Mouse (Mus musculus) WW6 (cell line): ENCODE results near the gene Bend3.

Source experiments
- DNase-seq: peaks from one replicate; pipeline ENCODE4 v3.0.0-alpha.2; 2013; ENCODE audit warnings: low read depth, low spot score

The Bend3 gene

DNA sequence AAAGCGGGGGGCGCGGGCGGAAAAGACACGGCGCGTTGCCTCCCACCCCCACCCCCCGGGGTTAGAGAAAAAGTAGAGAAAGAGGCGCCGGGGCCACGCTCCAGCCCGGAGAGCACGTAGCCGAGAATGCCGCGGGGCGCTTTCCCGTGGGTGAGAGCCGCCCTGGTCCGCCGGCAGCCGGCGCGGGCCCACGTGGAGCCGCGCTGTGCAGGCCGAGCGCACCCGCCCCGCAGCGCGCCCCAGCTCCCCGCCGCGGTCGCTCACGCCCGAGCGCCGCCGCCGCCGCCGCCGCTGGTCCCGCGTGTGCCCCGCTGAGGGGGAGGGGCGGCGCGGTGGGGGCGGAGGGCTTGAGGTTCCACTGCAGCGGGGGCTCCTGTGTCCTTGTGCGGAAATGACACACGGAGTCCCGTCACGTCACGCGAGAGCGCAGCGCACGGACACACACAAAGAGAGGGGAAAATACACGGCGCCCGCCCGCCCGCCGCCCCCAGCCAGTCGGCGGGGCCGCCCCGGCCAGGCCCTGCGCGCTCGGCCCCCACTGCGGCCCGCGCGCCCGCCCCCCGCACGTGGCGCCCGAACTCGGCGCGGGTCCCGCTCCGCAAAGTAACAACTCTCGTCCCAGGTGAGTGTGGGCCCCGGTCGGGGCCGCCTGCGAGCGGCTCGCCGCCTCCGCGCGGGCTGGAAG is at the start of gene Bend3:
Gene Bend3 (plus strand): TSS at position 81 of the 685 bp plus-strand sequence.
- DNase-seq: no peak

DNA sequence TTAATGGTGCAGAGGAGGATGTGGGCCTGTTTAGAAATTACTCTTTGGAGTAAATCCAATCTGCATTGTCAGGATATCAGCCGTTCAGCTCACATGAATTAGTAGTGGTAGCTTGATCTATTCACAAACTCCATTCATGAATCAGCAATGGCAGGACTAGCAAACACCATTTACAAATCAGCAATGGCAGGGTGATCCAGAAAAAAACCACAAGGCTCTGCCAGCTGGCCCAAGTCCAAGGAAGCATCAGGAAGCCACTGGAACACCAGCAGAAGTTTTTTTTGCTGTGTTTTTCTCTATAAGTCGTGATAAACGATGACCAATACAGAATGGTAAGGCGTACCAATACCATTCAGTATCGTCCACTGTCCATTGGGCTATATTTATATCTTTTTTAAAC is 48.0 kb upstream of the Bend3 start:
- no peak for DNase-seq

DNA sequence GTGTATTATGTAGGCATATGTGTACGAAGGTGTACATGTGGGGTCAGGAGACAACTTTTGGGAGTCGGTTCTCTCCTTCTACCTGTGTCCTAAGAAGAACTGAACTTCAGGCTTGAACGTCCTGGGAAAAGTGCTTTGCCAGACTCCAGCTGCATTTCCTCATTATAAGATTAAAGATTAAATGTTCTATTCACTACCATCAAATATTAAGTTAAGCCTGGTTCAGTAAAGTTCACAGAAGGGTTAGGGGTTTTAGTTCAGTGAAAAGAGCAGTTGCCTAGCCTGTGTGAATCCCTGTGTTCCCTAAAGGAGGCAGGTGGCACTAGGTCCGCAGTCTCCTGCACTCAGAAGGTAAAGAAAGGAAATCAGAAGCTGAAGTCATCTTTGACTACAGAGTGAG is 44.3 kb upstream of the Bend3 start:
- no peak for DNase-seq

DNA sequence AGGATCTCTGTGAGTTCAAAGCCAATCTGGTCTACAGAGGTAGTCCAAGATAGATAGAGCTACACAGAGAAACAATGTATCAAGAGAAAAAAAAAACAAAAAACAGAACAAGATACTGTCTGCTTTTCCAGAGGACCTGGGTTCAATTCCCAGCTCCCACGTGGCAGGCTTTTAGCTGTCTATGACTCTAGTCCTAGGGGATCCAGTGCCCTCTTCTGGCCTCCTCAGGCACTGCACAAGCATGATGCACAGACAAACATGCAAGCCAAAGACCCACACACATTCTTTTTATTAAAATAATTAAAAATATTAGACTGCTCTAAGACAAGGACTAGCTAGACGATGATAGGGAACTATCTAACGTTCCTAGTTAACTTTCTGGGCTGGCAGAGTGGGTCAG is 42.9 kb upstream of the Bend3 start:
- DNase-seq: no peak

DNA sequence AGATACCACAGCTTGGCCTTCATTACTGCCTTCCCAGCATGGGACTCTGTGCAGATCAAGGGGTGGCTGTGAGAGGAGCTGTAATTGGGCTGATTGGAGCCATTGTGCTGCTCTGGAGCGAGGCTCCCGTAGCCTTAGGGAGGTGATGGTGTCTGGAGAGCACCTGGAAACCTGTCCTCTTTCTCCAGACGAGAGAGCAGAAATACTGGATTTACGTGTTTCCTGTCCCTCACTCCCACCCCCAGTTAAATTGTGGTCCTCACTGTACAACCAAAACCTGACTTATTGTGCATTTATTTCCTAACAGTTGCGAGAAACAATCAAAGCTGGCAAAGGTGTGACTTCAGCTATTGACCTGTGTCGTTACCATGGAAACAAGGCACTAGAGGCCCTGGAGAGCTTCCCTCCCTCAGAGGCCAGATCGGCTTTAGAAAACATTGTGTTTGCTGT is 39.1 kb upstream of the Bend3 start:
- peak; percentile 61 for DNase-seq

DNA sequence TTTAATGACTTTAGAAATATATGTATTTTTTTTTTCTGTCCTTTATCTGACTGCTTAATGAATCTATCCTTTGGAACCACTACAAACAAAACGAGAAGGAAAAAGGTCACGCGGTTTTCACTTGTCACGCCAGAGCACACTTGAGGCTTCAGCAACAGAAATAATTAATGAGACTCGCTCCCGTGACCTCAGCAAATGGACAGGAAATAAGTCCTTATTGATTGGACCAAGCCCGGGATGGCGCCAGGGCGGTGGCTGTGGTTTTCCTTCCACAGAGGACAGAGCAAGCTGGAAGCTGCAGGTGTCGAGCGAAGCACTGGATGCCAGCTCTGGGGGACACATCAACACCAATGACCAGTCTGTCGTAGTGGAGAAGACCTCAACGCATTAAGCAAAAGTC is 38.6 kb upstream of the Bend3 start:
- no peak for DNase-seq

DNA sequence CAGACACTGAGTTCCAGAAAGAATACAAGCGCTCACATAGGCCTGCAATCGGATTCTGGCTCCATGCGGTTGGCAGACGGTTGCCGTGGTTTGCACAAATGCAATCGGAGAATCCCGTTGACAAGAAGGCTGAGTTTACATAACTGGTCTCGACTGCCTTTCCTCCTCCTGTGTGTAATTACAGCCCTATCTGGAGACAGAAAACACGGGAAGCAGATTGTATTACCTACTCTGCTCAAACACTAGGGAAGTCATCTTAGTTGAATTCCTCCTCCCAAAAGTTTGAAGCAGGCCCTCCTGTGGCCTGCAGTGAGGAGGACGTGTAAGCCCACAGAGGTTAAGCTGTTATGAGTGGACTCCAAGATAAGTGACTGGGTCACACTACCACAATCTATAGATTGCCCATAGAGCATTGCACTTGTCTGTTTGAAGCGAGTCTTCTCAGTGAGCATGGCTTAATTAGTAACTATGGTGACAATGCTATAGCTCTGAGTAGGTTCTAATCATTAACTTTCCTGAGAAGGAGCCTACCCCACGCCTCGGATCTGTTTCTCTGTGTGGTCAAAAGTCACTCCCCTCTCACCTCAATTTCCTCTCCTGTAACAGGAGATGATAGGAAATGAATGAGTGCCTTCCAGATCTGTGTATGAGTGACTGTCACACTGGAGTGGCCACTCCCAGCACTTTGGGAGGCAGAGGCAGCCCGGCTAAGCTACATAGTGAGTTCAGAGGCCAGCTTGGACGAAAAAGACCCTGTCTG is 37.5 kb upstream of the Bend3 start:
- DNase-seq: no peak

DNA sequence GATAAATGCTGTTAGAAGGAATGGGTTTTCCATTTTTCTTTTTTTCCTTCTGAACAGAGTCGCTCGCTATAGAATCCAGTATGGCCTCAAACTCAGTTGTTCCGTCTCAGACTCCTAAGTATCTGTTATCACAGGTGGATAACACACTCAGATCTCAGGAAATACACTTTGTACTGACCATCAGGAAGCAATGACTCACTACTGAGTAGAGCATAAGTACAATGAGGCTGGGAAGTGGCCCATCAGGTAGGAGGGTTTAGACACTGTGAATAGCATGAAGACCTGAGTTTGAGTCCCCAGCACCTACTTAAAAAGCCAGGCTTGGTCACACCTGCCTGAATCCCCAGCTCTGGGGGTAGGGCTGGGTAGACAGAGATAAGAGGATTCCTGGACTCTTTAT is 30.0 kb upstream of the Bend3 start:
- no peak for DNase-seq

DNA sequence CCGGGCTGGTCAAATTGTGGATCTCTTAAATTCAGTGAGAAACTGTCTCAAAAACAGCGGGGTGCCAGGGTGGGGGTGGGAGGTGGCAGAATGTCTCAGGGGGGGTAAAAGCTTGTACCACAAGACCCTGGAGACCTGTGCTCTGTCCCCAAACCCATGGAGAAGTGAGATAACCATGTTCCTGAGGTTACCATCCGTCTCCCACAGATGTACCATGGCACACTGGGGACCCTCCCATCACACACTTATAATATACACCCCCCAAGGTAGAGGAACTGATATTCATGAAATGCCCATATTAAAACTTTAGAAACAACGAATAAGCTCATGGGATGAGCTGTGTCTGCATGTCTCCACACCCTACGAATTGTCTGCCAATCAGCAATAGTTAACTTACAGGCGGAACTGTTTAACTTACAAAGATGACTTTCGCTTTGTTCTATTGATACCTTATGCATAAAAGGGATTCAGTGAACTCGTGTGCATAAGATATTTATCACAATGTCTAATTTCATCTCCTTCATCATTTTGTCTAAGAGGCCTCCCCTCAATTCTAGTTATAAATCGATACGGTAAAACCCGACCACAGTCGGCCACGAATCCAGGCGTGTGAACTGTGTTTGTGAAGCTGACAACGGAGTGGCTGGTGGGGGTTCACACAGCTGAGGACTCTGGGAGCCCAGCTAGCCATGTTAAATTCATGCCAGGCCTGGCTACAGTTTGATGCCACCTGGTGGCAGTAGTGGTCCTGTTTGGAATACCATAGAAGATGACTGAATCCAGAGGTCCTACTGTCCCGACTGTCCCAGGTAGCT is 26.6 kb upstream of the Bend3 start:
- peak; percentile 43 for DNase-seq

DNA sequence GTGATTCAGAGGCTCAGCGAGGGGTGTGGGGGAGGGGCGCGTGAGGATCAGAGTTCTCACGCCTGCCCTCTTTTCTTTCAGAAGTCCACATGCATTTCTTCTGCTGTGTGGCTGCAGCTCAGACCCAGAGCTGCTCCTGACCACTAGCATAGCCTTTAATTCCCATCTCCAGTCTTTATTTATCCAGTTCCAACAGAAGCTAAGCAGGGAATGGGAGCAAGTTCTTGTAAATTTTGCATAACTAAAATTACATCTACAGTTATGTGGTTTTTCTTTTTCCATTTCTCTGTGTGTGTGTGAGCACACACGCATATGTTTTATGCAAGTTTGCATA is 26.0 kb upstream of the Bend3 start:
- no peak for DNase-seq

DNA sequence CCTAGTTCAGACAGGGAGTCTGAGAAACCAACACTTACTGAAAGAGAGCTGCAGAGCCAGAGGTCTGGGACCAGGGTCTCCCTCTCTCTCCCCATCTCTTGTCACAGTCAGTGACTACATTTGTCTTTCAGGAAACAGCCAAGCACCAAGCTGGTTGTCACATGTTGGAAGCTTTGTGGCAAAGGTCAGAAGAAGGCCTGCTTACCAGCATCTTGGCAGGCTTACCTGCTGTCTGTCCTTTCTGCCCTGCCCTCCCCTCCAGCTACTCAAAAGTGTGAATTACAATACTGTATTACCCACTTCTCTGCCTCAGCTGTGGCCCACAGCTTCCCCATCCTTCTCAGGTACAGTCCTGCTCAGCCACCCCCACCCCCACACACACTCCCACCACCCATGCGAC is 24.4 kb upstream of the Bend3 start:
- DNase-seq: no peak

DNA sequence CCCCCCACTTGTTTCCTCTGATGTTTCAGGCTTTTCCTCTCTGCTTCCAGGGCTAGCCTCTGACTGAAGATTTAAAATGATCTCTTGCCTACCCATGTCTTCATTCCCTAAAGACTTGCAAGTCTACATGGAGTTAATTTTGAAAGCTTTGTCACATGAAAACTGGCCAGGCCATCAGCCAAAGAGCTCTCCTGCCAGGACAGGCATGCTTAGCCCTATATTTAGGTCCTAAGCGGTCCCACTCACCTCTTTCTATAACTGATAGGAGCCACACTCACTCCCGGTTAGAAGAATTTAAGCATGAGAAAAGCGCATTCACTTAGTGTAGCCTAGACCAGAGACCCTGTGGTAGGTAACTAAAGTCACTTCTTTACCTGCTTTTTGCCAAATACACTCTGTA is 24.0 kb upstream of the Bend3 start:
- no peak for DNase-seq

DNA sequence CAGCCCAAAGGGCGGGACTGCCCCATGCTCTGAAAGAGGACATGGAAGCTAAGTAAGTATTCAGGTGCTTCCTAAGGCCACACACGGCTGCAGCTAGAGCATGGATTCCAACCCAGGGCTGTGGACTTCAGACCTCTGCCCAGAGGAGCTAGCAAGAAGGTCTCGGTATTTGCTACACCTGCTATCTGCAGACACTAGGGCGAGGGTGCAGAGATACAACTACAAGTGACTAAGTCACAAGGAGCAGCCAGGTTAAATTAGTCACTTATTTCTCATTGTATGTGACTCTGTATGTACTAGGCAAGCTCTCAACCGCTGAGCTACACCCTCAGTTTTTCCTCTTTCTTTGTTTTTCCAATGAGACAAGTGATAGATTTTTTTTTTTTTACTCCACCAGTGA is 15.8 kb upstream of the Bend3 start:
- DNase-seq: no peak

DNA sequence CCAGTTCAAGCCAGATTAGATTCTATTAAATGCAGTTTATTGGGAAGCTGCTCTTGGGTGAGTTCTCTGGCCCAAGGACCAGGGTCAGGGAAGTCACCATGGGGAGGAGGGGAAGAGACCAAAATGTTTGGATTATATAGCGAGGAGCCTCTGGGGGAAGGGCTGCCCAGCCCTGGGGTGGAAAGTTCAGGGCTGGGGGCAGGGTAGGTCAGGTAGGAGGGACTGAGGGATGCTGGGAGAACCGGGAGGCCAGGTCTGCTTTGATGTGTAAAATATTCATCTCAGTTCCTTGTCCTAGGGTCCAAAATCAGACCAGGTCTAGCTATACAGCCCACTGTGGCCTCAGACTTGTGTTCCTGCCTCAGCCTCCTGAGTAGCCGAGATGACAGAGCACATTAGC is 15.4 kb upstream of the Bend3 start:
- no peak for DNase-seq

DNA sequence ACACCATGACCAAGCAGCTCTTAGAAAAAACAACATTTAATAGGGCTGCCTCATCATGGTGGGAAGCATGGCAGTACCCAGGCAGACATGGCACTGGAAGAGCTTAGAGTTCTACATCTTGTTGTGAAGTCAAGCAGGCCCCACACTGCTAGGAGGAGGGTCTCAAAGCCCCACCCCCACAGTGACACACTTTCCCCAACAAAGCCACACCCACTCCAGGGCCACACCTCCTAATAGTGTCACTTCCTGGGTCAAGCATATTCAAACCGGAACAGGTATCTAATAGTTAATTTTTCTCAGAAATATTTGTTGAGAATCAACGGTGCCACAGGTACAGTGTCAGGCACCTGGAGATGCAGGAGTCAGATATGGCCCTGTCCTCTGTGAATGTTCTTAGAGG is 12.4 kb upstream of the Bend3 start:
- DNase-seq: no peak

DNA sequence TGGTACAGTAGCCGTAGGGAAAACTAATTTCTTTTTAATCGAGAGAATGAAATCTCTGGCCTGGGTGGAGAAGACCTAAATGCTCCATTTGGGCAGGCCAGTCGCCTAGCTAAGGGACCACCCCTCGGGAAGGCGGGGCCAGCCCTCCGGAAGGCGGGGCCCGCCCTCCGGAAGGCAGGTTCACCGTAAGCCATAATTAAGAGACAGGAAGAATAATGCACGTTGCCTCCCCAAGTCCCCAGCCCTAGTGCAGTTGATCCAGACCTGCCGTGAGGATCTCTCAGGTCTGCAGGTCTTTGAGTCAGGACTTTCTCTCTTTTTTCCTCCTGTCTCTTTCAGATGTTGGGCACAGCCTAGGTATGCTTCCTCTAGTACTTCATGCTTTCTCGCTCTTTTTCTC is 11.0 kb upstream of the Bend3 start:
- DNase-seq: no peak

DNA sequence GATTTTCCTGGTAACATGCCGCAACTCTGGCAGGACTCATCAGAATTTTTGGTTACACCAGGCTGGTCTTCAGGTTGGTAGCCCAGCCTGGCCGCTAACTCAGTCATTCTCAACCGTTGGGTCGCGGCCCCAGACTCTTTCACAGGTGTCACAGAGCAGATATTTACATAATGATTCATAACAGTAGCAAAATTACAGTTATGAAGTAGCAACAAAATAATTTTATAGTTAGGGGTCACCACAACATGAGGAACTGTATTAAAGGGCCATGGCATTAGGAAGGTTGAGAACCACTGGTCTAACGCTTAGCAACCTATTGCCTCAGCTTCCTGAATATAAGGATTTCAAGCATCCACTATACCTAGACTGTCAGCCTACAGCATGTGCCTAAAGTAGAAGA is 10.3 kb upstream of the Bend3 start:
- no peak for DNase-seq

DNA sequence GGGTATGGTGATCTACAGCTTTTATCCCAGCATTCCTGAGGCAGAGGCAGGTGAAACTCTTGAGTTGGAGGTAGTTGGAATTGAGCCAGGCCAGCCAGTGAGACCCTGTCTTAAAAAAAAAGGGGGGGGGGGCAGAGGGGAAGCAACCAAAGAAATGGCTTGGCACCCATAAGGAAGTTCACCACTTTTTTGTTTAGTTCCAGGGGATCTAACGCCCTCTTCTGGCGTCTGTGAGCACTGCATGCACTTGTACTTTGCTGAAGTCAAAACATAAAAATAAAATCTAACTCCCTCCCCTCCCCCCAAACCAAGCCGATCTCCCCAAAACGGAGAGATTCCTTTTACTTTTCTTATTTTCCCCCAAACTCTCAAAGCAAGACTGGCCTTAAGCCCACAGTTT is 3.3 kb upstream of the Bend3 start:
- DNase-seq: no peak

DNA sequence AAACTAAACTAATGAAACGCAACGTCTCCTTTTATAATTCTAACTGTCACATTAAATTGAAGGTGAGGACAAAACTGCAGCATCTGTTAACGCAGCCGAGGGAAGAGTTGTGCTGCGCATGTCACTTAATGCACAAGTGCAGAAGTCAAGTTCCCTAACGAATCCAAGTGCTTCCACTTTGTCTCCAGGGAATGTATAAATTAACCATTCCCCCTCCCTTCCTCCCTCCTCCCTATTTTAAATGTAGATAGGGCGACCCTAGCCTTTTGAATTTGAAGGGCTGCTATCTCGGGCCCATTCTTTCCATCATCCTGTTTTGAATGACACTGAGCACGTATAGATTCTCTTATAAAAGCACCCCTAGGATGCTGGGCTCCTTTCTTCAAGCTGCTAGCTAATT is 1.2 kb upstream of the Bend3 start:
- DNase-seq: peak; percentile 53

DNA sequence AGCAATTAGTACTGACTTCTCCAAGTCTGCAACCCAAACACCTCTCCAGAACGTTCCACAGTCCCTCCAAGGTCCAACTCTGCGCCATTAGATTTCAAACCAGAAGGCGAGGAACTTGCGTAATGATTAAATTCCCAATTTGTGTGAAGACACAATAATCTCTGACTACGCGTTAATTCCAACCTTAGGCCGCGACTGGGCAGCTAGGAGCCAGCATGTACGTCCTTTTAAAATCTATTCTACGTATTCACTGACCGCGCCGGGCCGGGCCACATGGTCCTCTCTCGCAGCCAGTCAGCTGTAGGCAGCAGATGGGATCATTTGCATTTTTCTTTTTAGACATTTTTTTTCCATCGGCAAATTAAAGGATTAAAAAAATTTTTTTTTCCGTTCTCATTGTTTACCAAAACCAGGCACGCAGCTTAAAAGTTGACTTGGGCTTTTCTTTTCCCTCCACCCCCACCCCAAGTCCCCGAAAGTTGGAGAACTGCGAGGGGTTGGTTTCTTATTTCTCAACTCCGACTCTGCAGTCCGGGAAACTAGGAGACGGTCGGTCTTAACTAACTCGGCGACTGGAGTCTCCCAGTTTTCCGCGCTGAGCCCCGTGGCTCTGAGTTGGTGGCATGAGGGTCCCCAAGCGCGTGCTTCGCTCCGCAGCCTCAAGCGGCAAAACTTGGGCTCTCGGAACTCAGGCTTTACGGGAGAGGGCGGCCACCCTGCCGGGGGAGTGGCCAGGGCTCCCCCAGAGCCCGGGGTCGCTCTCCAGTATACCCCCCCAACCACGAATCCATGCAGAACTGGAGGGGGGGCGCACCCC is 558 bp upstream of the Bend3 start:
- no peak for DNase-seq

DNA sequence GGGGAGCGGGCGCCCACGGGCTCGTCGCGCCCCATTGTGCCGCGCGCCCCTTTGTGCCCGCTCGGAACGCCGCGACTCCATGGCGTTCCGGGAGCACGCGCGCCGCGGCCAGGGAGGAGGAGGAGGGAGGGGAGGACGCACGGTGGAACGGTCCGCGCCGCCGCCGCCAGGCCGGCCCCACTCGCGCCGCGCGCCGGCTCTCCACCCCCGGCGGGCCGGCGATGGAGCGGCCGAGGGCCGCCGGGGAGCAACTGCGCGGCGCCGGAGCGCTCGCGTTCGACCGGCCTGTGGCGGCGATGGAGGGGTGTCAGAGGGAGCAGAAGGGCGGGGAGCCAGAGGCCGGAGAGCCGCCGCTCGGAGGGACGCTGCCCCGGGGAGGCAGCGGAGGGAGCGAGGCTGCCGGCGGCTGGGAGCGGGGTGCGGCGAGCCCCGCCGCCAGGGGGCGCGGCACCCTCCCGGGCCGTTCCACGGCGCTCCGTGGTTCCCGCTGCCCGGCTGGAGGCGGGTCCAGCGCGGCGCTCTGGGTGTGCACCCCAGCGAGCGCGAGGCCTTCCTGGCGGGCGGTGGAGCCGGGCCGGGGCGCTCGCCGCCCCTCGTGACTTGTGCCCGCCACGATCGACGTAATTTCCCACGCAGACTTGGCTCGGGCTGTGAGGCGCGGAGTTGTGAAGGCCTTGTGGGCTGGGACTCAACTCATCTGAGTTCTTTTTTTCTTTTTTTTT is 966 bp downstream of the Bend3 start:
- DNase-seq: no peak
